Mouse (Mus musculus): ENCODE measurements at regions not wholly inside any gene's neighbourhood (a gene's known extent, or its start where the extent isn't known, plus 50 kb on each side); places are given as distances from the start of the nearest gene placed in this dataset.
"Not testable (repeated sequence)": the region's sequence is repeated elsewhere in the genome, so short reads cannot be mapped to it uniquely, and the experiment has no call there.

DNA sequence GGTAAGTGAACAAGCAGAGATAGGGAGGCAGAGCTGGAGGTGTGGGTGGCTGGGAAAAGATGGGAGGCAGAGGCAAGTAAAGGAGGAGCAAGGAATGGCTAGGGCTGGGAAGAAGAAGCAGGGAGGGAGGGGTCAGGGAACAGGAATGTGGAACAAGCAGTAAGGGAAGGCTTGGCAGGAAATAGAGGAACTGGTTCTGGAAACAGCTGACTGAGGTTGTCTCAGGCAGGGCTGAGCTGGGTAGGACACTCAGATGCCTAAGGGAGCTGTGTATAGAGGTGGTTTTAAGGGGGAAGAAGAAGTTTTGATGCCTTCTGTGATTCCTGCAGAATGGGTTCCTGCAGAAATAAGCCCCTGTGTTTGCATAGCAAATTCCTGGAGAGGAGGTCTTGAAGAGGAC, 92.7 kb downstream of the Nucb2 start:
- no peak for DNase-seq (ENCODE audit: low spot score)

DNA sequence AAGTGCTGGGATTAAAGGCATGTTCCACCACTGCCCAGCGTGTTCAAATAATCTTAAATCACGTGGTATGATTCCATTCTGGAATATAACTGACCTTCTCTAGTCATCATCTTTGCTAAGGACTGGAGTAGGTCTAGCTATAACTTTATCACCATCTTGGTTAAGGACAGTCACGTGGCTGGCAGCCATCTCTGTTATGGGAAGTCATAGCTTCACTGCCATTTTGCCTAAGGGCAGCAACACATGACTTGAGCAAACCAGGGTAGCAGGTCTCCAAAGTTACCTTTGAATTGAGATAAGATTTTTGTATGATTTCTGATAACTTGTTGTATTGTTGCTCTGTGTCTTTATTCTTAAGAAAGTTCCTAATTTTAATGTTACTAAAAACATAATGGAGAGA, 96.2 kb downstream of the Nucb2 start:
- no peak for DNase-seq (ENCODE audit: low spot score)

DNA sequence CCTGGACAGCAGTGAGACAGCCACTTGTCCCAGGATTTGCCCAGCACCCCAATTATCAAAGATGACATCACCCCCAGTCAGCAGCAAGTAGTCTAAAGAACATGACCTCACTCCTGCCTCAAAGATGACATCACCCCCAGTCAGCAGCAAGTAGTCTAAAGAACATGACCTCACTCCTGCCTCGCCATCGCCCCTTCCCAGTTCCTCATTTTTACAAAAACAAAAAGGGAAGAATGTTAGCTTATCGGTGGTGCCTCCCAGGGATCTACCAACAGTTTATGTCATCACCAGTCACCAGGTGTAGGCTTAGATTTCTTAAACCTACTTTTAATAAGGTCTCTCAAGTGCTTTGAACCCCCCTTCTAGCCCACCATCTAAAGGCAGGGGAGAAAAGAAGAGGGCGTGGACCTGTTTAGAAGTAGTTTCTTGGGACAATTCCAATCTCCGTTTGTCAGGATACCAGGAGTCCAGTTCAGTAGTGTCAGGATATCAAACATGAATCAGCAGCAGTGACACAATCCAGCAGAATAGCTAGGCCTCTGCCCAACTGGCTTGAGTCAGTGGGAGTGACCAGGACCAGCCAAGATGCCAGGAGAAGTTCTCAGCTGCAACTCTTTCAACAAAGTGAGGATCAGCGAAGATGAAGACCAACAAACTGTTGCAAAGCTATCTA, 99.1 kb downstream of the Nucb2 start:
- peak; percentile 24 for DNase-seq (ENCODE audit: low spot score)

DNA sequence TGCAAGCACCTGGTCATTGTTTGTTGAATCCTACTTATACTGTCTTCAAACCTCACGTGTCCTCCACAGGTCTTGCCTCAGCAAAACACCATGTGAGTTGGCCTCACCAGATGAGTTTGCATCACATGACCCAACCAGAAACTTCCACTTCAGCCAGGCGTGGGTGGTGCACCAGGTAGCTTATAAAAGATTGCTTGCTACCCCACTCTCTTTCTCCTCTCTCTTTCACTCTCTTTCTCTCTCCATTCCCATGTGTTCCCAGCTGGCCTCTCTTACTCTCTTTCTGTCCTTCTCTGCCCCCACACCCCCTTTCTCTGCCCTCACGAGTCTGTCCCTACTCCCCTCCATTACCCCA, 99.6 kb downstream of the Nucb2 start:
- no peak for DNase-seq (ENCODE audit: low spot score)

DNA sequence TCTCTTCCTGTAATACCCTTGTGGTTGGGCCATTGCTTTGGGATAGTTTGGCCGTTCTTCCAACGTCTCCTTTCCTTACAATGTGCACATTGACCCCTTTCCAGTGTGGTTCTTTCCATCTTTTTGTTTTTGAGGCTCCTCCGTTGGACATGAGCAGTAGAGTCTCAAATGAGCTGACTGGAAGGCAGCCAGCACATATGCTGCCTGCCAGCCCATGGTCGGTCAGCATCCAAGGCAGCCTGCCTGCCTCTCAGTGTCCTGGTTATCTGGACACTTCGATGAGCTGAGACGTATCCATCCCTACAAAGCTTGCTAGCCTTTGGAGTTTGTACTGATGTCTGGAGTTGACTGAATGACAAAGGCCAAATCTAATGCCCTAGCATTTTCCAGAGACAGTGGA, 102.1 kb downstream of the Nucb2 start:
- peak; percentile 38 for DNase-seq (ENCODE audit: low spot score)

GRCm38 (mm10) chr7:116606751-116607483, 102.7 kb downstream of the Nucb2 start:
- DNase-seq (ENCODE audit: low spot score): peak; percentile 35

- no peak for DNase-seq (ENCODE audit: low spot score)
Observed at GRCm38 (mm10) chr7:116607628-116608225, 103.6 kb downstream of the Nucb2 start.

GRCm38 (mm10) chr7:116608350-116609085, 104.3 kb downstream of the Nucb2 start:
- DNase-seq (ENCODE audit: low spot score): peak; percentile 80

DNA sequence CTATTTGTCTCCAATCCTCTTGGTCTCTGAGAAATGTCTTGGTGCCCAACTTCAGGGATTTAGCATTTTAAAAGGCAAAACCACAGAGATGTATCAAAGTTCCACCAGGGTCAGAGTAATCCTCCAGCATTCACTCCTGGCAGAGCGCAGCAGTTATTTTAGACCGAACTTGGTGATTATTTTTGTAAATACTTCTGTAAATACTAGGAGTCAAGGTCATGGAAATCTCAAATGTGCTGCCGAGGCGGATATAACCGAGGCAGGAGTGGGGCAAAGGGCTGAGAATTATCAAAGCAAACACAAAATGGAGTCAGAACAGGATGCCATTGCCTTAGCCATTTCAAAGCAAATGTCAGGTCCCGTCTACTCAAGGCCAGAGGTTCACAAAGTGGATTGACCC, 105.2 kb downstream of the Nucb2 start:
- DNase-seq (ENCODE audit: low spot score): no peak

GRCm38 (mm10) chr7:116609906-116610305, 105.7 kb downstream of the Nucb2 start:
- DNase-seq (ENCODE audit: low spot score): no peak

GRCm38 (mm10) chr7:116615984-116616383, 111.8 kb downstream of the Nucb2 start:
- DNase-seq (ENCODE audit: low spot score): no peak

- DNase-seq (ENCODE audit: low spot score): no peak
Observed at GRCm38 (mm10) chr7:116619636-116620035, 115.5 kb downstream of the Nucb2 start.

DNA sequence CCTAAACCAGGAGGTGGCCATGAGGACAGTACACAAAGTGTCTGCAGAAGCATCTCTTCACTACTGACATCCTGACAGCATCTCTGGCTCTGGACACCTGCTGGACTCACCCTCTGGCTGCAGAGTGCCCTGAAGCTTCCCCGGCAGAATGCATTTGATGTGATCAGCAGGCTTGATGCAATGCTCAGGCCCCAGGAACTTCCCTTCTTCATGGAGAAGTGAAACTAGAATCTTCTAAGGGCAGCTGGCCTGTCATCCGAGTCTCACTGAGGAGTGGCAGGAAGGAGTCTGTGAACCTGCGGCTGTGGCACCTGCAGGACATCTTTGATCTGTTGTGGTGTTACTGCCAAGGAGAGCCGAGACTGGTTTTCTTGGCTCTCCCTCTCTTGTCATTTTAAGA, 116.2 kb downstream of the Nucb2 start:
- no peak for DNase-seq (ENCODE audit: low spot score)

DNA sequence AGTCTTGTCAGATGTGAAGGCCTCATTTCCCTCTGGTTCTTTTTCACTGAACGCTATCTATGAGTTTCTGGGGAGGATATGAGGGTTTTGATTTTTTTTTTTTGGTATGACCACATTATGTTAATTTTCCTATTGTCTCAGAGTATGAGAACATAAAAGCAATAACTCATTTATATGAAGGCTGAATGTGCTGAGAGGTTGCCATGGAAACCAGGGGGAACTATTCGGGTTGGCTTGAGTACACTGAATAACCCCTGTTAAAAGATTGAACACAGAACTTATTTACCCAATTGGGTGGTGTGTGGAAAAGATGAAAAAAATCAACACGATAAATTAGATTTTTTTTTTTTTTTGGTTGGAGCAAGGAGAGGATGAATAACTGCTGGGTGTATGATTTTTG, 129.0 kb downstream of the Nucb2 start:
- DNase-seq (ENCODE audit: low spot score): no peak

GRCm38 (mm10) chr7:116644902-116645650, 140.9 kb downstream of the Nucb2 start:
- peak; percentile 75 for DNase-seq (ENCODE audit: low spot score)

- DNase-seq (ENCODE audit: low spot score): no peak
Observed at GRCm38 (mm10) chr7:116654466-116654865, 150.3 kb downstream of the Nucb2 start.

DNA sequence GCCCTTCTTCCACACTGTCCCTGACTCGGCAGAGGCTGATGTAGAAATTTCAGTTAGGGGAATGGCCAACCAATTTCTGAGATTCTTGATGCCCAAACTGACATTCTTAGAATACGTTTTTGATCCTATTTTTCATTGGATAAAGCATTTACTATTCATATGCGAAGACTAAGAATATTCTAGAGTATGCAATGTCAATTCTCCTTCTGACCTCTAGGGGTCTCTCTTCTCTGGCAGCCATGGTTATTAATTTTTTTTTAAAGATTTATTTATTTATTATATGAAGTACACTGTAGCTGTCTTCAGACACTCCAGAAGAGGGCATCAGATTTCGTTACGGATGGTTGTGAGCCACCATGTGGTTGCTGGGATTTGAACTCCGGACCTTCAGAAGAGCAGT, 152.9 kb downstream of the Nucb2 start:
- DNase-seq (ENCODE audit: low spot score): not testable (repeated sequence)

GRCm38 (mm10) chr7:116665581-116665980, 161.4 kb downstream of the Nucb2 start:
- DNase-seq (ENCODE audit: low spot score): no peak

GRCm38 (mm10) chr7:116674199-116675019, 170.2 kb downstream of the Nucb2 start:
- DNase-seq (ENCODE audit: low spot score): no peak

DNA sequence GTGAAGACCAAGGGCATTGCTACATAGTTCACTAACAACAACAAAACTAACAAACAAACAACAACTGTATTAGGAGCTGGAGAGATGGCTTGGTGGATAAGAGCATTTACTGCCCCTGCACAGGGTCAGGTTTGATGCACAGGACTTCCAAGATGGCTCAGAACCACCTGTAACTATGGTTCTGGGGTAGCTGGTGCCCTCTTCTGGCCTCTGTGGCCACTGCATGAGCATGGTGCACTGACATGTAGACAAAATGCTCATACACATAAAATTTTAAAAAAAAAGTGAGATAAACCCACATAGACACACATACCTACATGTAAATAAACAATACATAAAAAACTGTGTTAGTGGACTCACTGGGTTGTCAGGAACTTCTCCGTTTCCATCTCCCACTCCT, 172.5 kb downstream of the Nucb2 start:
- DNase-seq (ENCODE audit: low spot score): no peak

DNA sequence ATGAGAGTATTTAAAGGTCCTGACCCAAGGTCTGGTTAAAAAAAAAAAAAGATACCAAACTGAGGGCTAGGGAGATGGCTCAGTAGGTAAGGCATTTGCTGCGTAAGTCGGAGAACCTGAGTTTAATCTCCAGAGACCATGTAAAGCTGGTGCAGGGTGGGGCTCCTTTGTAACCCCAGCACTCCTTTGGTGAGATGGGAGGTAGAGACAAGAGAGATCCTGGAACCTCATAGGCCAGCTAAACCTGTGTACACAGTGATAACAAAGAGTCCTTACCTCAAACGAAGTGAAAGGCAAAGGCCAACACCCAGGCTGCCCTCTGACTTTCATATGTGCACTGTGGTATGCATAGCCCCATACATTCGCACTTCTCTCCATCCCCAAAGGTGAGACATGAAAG, 175.0 kb downstream of the Nucb2 start:
- no peak for DNase-seq (ENCODE audit: low spot score)
